Comparison of ENCODE assay signal across 8 mouse cellular contexts in the genomic region with DNA sequence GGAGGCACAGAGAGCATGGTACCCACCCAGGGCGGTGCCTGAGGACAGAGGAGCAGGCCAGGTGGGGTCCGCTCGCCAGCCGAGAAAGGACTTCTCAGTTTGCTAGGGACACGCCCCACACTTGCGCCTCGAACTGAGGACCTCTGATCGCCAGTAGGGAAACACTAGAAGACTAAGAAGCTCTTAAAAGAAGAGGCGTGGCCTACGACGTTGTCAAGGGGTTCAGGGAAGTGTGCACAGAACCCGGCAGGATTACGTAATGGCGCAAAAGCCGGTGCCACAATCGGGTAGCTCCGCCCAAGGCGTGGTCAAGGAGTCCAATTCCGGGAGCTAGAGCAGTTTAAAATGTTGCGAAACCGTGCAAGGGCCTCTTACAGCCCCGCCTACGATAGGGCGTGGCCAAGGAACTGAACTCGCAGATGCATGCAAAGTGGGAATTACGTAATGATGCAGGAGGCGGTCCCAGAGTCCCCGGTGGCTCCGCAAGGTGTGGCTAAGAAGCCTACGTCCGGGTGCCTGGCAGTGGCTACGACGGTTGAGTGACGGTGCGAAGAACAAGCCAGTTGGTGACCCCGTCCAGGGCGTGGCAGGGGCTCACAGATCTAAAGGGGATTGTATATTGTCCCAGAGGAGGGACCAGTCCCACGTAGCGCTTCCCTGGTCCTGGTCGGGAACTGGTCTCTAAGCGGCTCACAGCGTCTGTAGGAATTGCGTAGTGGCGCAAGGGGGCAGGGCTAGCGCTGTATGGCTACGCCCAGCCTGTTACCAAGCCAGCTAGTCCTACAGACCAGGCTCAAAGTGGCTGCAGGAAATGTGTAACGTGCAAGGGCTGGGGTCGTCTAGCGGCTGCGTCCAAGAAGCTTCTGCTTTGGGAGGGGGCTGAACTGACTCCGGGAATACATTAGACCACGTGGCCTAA. TPM values are rescaled to one million over a fixed set of nuclear protein-coding genes. Genes with fewer than 3 reads are reported as not detected.
DNase-seq lines count a peak whose midpoint lies in the region; ATAC-seq lines count a peak whose summit lies in the region.

A gene (plus strand): TSS at position 482 of the 919 bp plus-strand sequence.

- no peaks in the 10 kb centered on the region for H3K9me3 ChIP-seq in heart, embryonic 13.5 days
- no peaks in the 10 kb centered on the region for H3K9me3 ChIP-seq in liver, embryonic 12.5 days (replicated peaks)
- no peaks in the 10 kb centered on the region for H3K9me3 ChIP-seq in stomach, embryonic 15.5 days

- H3K27me3 ChIP-seq in heart, embryonic 13.5 days (replicated peaks) = peaks cover 4% of the 10 kb centered on the region; the same call in 1 of the 2 replicates
- 0 out of 2 replicates have a peak, but pooled peaks cover 11% of the 10 kb centered on the region for H3K27me3 ChIP-seq in liver, embryonic 12.5 days (replicated peaks)
- no peaks in the 10 kb centered on the region for H3K27me3 ChIP-seq in stomach, embryonic 15.5 days (replicated peaks)

- H3K4me1 ChIP-seq in brown adipose tissue, adult 24 weeks (ENCODE audit: control insufficient read depth, insufficient read depth, insufficient read length, low read length) = no peaks in the 10 kb centered on the region; the same call in none of the 2 replicates
- peaks cover 36% of the 10 kb centered on the region for H3K4me1 ChIP-seq in heart, embryonic 13.5 days
- peaks cover 46% of the 10 kb centered on the region for H3K4me1 ChIP-seq in liver, embryonic 12.5 days
- peaks cover 35% of the 10 kb centered on the region for H3K4me1 ChIP-seq in stomach, embryonic 15.5 days

- WGBS in heart, embryonic 13.5 days = under 1% methylated on average over 52 of the region's 52 CpGs
- WGBS in liver, embryonic 12.5 days (ENCODE audit: insufficient replicate concordance) = under 1% methylated on average over 52 of the region's 52 CpGs
- under 1% methylated on average over 52 of the region's 52 CpGs for WGBS in stomach, embryonic 15.5 days

- peak; percentile 100 for DNase-seq in CD4-positive, CD25-positive, alpha-beta regulatory T cell, adult 2 months (ENCODE audit: low read depth, low spot score)
- DNase-seq in fat pad, adult 2 months (ENCODE audit: extremely low read depth, low read depth, low spot score) = peak; percentile 100
- peak; percentile 99 for DNase-seq in kidney, postnatal 10 days
- peak; percentile 99 for DNase-seq in natural killer cell, adult 2 months (ENCODE audit: low spot score in 2 of 2)

- ATAC-seq in heart, embryonic 13.5 days (ENCODE audit: extremely low read depth, insufficient number of reproducible peaks, low FRiP score, low TSS enrichment) = peak; percentile 85
- ATAC-seq in liver, embryonic 12.5 days = peak; percentile 86
- peak; percentile 87 for ATAC-seq in stomach, embryonic 15.5 days (ENCODE audit: insufficient read depth, low FRiP score, low read depth)

- peaks cover 10% of the 10 kb centered on the region for H3K36me3 ChIP-seq in heart, embryonic 13.5 days
- H3K36me3 ChIP-seq in liver, embryonic 12.5 days = peaks cover 9% of the 10 kb centered on the region
- no peaks in the 10 kb centered on the region for H3K36me3 ChIP-seq in stomach, embryonic 15.5 days

- H3K27ac ChIP-seq in brown adipose tissue, adult 24 weeks (replicated peaks; ENCODE audit: low read depth, low read length) = peak within 1 kb of the TSS; percentile 94
- H3K27ac ChIP-seq in heart, embryonic 13.5 days (replicated peaks) = peak within 1 kb of the TSS; percentile 96
- peak within 1 kb of the TSS; percentile 90 for H3K27ac ChIP-seq in liver, embryonic 12.5 days
- H3K27ac ChIP-seq in stomach, embryonic 15.5 days = peak within 1 kb of the TSS; percentile 99

- H3K4me3 ChIP-seq in brown adipose tissue, adult 24 weeks (ENCODE audit: insufficient read depth, low read depth, low read length) = peak within 1 kb of the TSS; percentile 68
- peak within 1 kb of the TSS; percentile 77 for H3K4me3 ChIP-seq in heart, embryonic 13.5 days
- H3K4me3 ChIP-seq in liver, embryonic 12.5 days = peak within 1 kb of the TSS; percentile 69
- peak within 1 kb of the TSS; percentile 59 for H3K4me3 ChIP-seq in stomach, embryonic 15.5 days (replicated peaks)

- H3K4me2 ChIP-seq in heart, embryonic 13.5 days = peak within 1 kb of the TSS; percentile 82
- peak within 1 kb of the TSS; percentile 96 for H3K4me2 ChIP-seq in liver, embryonic 12.5 days
- peak within 1 kb of the TSS; percentile 94 for H3K4me2 ChIP-seq in stomach, embryonic 15.5 days

- peak within 1 kb of the TSS; percentile 84 for H3K9ac ChIP-seq in heart, embryonic 13.5 days
- H3K9ac ChIP-seq in liver, embryonic 12.5 days = peak within 1 kb of the TSS; percentile 80
- H3K9ac ChIP-seq in stomach, embryonic 15.5 days = peak within 1 kb of the TSS; percentile 55

RNA-seq across cellular contexts. Expression of the gene that starts here (rescaled TPM):
- polyA plus RNA-seq in brown adipose tissue, adult 24 weeks (2012; ENCODE audit: insufficient read depth, insufficient read length, missing spikeins) = 91.8 and 99.4 TPM in 2 replicates
- polyA plus RNA-seq in heart, embryonic 13.5 days (2015; fragmentation: Nextera tagmentation; extraction: Ambion mirVana) = 59.1 and 65.8 TPM in 2 replicates
- 39.1 and 45.3 TPM in 2 replicates for polyA plus RNA-seq in liver, embryonic 12.5 days (2016; fragmentation: Nextera tagmentation; extraction: Ambion mirVana)
- polyA plus RNA-seq in stomach, embryonic 15.5 days (2015; fragmentation: Nextera tagmentation; extraction: Ambion mirVana) = 70.9 and 78.9 TPM in 2 replicates

Comparison
In these comparisons a context has a peak if more than half of its experiments do, and no peak if none do; other contexts are left out.
1. Peak in every context shown above with its lines: DNase-seq, ATAC-seq, H3K4me3 ChIP-seq and H3K27ac ChIP-seq.